Mouse (Mus musculus) lung, embryonic 15.5 days (tissue): ENCODE measurements around the gene Steap4. TPM values are rescaled to one million over a fixed set of nuclear protein-coding genes. Genes with fewer than 3 reads are reported as not detected.
"Not testable (repeated sequence)": the region's sequence is repeated elsewhere in the genome, so short reads cannot be mapped to it uniquely, and the experiment has no call there.

Experiments
- ATAC-seq: fragments of 200-750 bp; cut with Nextera tagmentation; 2 replicates; pipeline ENCODE4 v1.8.0; 2017; ENCODE audit warnings: moderate number of reproducible peaks, borderline replicate concordance; ENCODE audit not compliant: low FRiP score, low TSS enrichment; ENCODE audit errors: extremely low read depth
- H3K27ac ChIP-seq: fragments of 300-500 bp; sonication (generic); 2 replicates; pipeline ENCODE4 v1.5.1; 2015; ENCODE audit warnings: moderate library complexity, mild to moderate bottlenecking, inconsistent platforms
- H3K27me3 ChIP-seq: fragments of 300-500 bp; sonication (generic); 2 replicates; pipeline ENCODE4 v1.6.1; 2015; ENCODE audit warnings: inconsistent platforms
- H3K36me3 ChIP-seq: fragments of 300-500 bp; sonication (generic); 2 replicates; pipeline ENCODE4 v1.6.1; 2015; ENCODE audit warnings: inconsistent platforms
- H3K4me1 ChIP-seq: fragments of 300-500 bp; sonication (generic); 2 replicates; pipeline ENCODE4 v1.6.1; 2015; ENCODE audit warnings: inconsistent platforms
- H3K4me2 ChIP-seq: fragments of 300-500 bp; sonication (generic); 2 replicates; pipeline ENCODE4 v1.6.1; 2015; ENCODE audit warnings: inconsistent platforms, mild to moderate bottlenecking, moderate library complexity
- H3K4me3 ChIP-seq: fragments of 300-500 bp; sonication (generic); 2 replicates; pipeline ENCODE4 v1.5.1; 2015; ENCODE audit warnings: mild to moderate bottlenecking, inconsistent platforms
- H3K9ac ChIP-seq: fragments of 300-500 bp; sonication (generic); 2 replicates; pipeline ENCODE4 v1.6.1; 2015; ENCODE audit warnings: inconsistent platforms
- H3K9me3 ChIP-seq: fragments of 300-500 bp; sonication (generic); 2 replicates; pipeline ENCODE4 v1.6.1; 2016; ENCODE audit warnings: inconsistent platforms
- WGBS: fragments of 180-500 bp; shearing (Covaris S2); methylation state at CpG from one replicate; pipeline ENCODE4 v1.1.7; 2015; 5-methylcytosine and 5-hydroxymethylcytosine counted together
- polyA plus RNA-seq: library from polyadenylated mRNA; unstranded; fragments of >200 nt; fragmentation: Nextera tagmentation; extraction: Ambion mirVana; gene quantifications from 2 replicates; pipeline ENCODE4 v1.2.1, GENCODE M21; 2015

Steap4 gene
- 1.9 and 2.7 TPM in 2 replicates for polyA plus RNA-seq

DNA sequence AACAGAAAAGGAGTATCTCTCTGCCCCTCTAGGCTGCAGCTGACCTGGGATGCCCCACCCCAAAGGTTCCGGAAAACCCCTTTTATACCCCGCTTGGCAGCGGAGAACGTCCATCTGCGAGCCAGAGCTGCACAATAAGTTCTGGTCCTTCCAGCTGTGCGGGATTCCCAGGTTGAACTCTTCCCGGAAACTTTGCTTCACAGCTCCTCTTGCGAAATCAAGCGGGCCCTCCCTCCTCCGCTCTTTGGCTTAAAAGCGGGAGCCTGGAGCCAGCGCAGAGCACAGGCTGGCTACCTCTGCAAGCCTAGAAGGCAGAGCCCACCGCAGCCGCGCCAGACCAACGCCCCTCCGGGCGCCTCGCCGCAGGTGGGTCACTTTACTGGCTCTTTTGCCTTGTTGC is at the start of gene Steap4:
Gene Steap4, plus strand, starts transcription at position 282 of the 400 bp plus-strand sequence.
- peak; percentile 76; the same call in 1 of the 2 replicates for ATAC-seq
- peak within 1 kb of the TSS; percentile 32 for H3K4me3 ChIP-seq

DNA sequence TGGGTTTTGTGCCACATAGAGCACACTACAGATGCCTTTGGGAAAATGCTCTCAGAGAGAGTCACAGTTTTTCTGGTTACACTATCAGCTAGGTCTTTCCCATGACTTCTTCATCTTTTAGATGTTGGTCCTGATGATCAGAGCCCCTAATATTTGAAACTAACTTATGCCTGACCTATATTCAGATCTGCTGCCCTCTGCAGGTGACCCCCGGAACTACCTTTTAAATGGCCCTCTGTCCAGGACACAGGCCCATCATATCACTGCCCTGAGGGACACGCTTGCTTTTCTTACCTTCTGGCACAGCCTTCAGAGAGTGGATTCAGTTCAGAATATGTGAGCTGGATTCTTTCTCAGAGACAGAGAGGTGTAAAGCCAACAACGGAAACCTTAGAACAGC is 48.3 kb upstream of the Steap4 start:
- no peaks in the 10 kb centered on the region for H3K9me3 ChIP-seq
- ATAC-seq = no peak
- no peak overlapping the region for H3K9ac ChIP-seq
- H3K4me2 ChIP-seq = no peak overlapping the region
- no peaks in the 10 kb centered on the region for H3K36me3 ChIP-seq
- H3K27ac ChIP-seq = no peak overlapping the region
- no peaks in the 10 kb centered on the region for H3K4me1 ChIP-seq
- WGBS = 65% methylated on average over 3 of the region's 3 CpGs
- no peaks in the 10 kb centered on the region for H3K27me3 ChIP-seq
- no peak overlapping the region for H3K4me3 ChIP-seq

More for the DNA sequence above, at the start of gene Steap4:
- H3K4me2 ChIP-seq = peak within 1 kb of the TSS; percentile 63
- H3K27ac ChIP-seq = no peak within 1 kb of the TSS
- no peaks in the 10 kb centered on the region for H3K36me3 ChIP-seq
- WGBS = 3% methylated on average over 20 of the region's 20 CpGs
- H3K9me3 ChIP-seq = no peaks in the 10 kb centered on the region
- H3K9ac ChIP-seq = peak within 1 kb of the TSS; percentile 22; the same call in 1 of the 2 replicates
- H3K27me3 ChIP-seq = no peaks in the 10 kb centered on the region
- peaks cover 7% of the 10 kb centered on the region; the same call in 1 of the 2 replicates for H3K4me1 ChIP-seq

- Histone ChIP-seq H3K4me2 (no peak overlapping the region), H3K27me3 (no peaks in the 10 kb centered on the region), H3K27ac (no peak overlapping the region), H3K4me3 (no peak overlapping the region), H3K4me1 (no peaks in the 10 kb centered on the region), H3K9me3 (no peaks in the 10 kb centered on the region), H3K9ac (no peak overlapping the region), H3K36me3 (no peaks in the 10 kb centered on the region)
- WGBS = 79% methylated on average over 11 of the region's 11 CpGs
- ATAC-seq = no peak
Observed at GRCm38 (mm10) chr5:7917501-7918295, 42.6 kb upstream of the Steap4 start.

DNA sequence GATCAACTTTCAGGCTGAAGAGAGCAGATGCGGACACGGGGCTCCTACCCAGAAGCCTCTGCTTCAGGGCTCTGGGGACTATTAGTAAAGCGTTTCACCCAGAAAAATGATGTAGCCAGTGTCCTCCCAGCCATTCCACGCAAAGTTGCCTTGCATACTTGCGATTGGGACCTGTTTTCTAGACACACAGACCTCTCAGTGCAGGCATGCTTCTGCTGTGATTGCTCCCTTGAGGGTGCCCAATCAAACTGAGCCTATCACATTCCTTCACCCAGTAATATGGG is 42.0 kb upstream of the Steap4 start:
- Histone ChIP-seq H3K9ac (no peak overlapping the region), H3K36me3 (no peaks in the 10 kb centered on the region), H3K4me3 (no peak overlapping the region), H3K27me3 (no peaks in the 10 kb centered on the region), H3K4me1 (no peaks in the 10 kb centered on the region), H3K9me3 (no peaks in the 10 kb centered on the region), H3K4me2 (no peak overlapping the region), H3K27ac (no peak overlapping the region)
- no peak for ATAC-seq
- WGBS = 90% methylated on average over 5 of the region's 5 CpGs

- Histone ChIP-seq H3K9me3 (no peaks in the 10 kb centered on the region), H3K27me3 (no peaks in the 10 kb centered on the region), H3K4me1 (no peaks in the 10 kb centered on the region), H3K4me2 (no peak overlapping the region), H3K36me3 (no peaks in the 10 kb centered on the region), H3K9ac (no peak overlapping the region), H3K4me3 (no peak overlapping the region), H3K27ac (no peak overlapping the region)
- 85% methylated on average over 2 of the region's 2 CpGs for WGBS
- no peak for ATAC-seq
Observed at GRCm38 (mm10) chr5:7919681-7920080, 40.6 kb upstream of the Steap4 start.

GRCm38 (mm10) chr5:7922751-7923150 is 37.5 kb upstream of the Steap4 start:
- no peak for ATAC-seq
- no peak overlapping the region for H3K27ac ChIP-seq
- H3K27me3 ChIP-seq = no peaks in the 10 kb centered on the region
- H3K9me3 ChIP-seq = no peaks in the 10 kb centered on the region
- H3K9ac ChIP-seq = no peak overlapping the region
- no peak overlapping the region for H3K4me3 ChIP-seq
- H3K4me1 ChIP-seq = no peaks in the 10 kb centered on the region
- no peaks in the 10 kb centered on the region for H3K36me3 ChIP-seq
- whole genome bisulfite sequencing = 81% methylated on average over 1 of the region's 1 CpGs
- no peak overlapping the region for H3K4me2 ChIP-seq

DNA sequence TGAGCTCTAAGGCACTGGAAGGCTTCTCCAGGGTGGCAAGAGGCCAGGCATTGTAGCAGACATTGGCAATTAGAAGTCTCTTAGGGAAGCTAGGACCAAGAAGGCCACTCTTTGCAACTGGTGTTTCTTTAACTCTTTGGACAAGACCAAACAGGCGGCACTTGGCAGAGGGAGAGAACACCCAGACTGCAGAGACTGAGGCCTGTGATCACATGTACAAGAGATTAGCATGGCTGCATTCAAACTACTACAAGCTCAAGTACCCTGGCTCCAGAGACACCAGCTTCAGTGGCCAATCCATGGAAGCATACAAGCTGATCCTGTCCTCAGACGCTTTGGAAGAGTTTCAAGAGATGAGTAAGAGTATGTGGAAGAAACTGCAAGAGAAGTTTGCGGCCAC is 36.6 kb upstream of the Steap4 start:
- no peaks in the 10 kb centered on the region for H3K36me3 ChIP-seq
- no peak overlapping the region for H3K9ac ChIP-seq
- H3K4me3 ChIP-seq = no peak overlapping the region
- H3K27ac ChIP-seq = no peak overlapping the region
- no peak for ATAC-seq
- no peaks in the 10 kb centered on the region for H3K27me3 ChIP-seq
- WGBS = 81% methylated on average over 3 of the region's 3 CpGs
- H3K4me2 ChIP-seq = no peak overlapping the region
- H3K4me1 ChIP-seq = no peaks in the 10 kb centered on the region
- no peaks in the 10 kb centered on the region for H3K9me3 ChIP-seq

DNA sequence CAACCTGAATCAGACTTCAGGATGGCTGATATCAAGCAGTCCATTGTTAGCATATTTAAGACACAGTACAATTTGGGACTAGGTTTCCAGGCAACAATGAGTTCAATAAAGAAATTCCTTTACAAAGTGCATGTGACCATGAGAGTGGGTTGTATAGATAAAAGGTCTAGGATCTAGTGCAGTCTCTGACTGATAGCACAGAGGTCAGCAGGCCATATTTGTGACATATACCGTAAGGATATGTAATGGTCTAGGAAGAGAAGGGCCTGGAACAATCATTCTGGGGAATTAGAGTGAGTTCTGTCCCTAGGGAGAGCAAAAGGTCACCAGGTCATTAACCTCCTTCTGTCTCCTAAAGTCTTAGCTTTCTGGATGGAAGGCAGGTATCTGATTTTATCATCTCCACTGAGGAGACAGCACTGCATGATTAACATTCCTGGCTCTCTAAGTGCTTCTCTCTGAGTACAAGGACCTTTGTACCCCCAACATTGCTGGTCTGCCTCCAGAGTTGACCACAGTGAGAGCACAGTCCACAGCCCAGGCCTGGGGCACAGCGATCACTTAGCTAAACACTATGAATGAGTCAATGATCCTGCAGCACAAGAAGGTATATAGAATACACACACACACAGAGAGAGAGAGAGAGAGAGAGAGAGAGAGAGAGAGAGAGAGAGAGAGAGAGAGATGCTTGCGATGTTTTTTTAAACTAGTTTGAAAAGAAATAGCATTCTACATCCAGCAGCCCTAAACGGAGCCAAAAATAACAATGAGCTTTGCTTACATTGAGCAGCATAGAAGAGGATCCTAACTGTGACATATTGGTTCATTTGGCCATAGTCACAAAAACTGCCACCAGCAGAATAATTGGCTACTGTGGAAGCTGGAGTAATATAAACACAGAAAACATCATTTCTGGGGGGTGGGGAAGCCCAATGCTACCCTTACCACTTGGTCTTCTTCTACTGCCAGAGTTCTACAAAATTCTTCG is 27.7 kb upstream of the Steap4 start:
- WGBS = 49% methylated on average over 5 of the region's 5 CpGs
- H3K27ac ChIP-seq = 0 out of 2 replicates have a peak overlapping the region, but pooled peaks have one; percentile 24
- no peak overlapping the region for H3K4me3 ChIP-seq
- no peaks in the 10 kb centered on the region for H3K27me3 ChIP-seq
- ATAC-seq = peak; percentile 71; the same call in 1 of the 2 replicates
- H3K4me2 ChIP-seq = no peak overlapping the region
- no peaks in the 10 kb centered on the region for H3K36me3 ChIP-seq
- no peaks in the 10 kb centered on the region for H3K9me3 ChIP-seq
- H3K9ac ChIP-seq = no peak overlapping the region
- 0 out of 2 replicates have a peak, but pooled peaks cover 2% of the 10 kb centered on the region for H3K4me1 ChIP-seq

- H3K9me3 ChIP-seq = not testable (repeated sequence)
Observed at GRCm38 (mm10) chr5:7933495-7933894, 26.8 kb upstream of the Steap4 start.

GRCm38 (mm10) chr5:7933933-7934675 is 26.2 kb upstream of the Steap4 start:
- peak overlapping the region; percentile 39; the same call in 1 of the 2 replicates for H3K27ac ChIP-seq
- WGBS = 50% methylated on average over 2 of the region's 2 CpGs

More at GRCm38 (mm10) chr5:7933495-7933894, 26.8 kb upstream of the Steap4 start:
- not testable (repeated sequence) for H3K9ac ChIP-seq, H3K36me3 ChIP-seq, H3K4me2 ChIP-seq, H3K4me1 ChIP-seq, H3K4me3 ChIP-seq, H3K27me3 ChIP-seq
- peak; percentile 47; the same call in 1 of the 2 replicates for ATAC-seq
- peak overlapping the region; percentile 24; the same call in 1 of the 2 replicates for H3K27ac ChIP-seq
- 40% methylated on average over 11 of the region's 11 CpGs for WGBS

DNA sequence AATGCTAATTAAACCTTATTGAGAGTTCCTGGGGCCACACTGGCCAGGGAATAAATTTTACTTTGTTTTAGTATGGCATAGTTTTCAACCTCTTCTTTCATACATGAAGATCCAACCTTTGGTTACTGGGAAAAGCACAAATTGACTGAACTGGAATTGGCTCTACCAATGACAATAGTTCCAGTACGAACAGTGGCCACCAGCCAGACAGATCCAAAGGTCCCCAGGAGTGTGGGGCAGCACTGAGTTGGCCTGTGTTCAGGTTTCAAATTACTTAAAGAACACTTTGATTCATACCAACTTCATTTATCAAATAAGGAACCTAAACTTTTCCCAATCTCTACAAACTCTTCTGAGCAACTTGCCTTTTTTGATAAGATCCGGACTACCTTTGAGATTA is 5.4 kb upstream of the Steap4 start:
- H3K27me3 ChIP-seq = no peaks in the 10 kb centered on the region
- 74% methylated on average over 2 of the region's 2 CpGs for WGBS
- no peaks in the 10 kb centered on the region for H3K36me3 ChIP-seq
- H3K27ac ChIP-seq = no peak overlapping the region
- no peak overlapping the region for H3K4me3 ChIP-seq
- H3K4me2 ChIP-seq = no peak overlapping the region
- H3K9ac ChIP-seq = no peak overlapping the region
- no peaks in the 10 kb centered on the region for H3K9me3 ChIP-seq
- H3K4me1 ChIP-seq = no peaks in the 10 kb centered on the region
- no peak for ATAC-seq

More at GRCm38 (mm10) chr5:7933933-7934675, 26.2 kb upstream of the Steap4 start:
- no peak overlapping the region for H3K9ac ChIP-seq
- peak; percentile 79 for ATAC-seq
- H3K36me3 ChIP-seq = no peaks in the 10 kb centered on the region
- H3K27me3 ChIP-seq = no peaks in the 10 kb centered on the region
- H3K9me3 ChIP-seq = no peaks in the 10 kb centered on the region
- H3K4me1 ChIP-seq = 0 out of 2 replicates have a peak, but pooled peaks cover 2% of the 10 kb centered on the region
- H3K4me2 ChIP-seq = no peak overlapping the region
- no peak overlapping the region for H3K4me3 ChIP-seq
